Mouse (Mus musculus) liver, embryonic 13.5 days (tissue): ENCODE measurements around the gene Prl8a9. TPM values are rescaled to one million over a fixed set of nuclear protein-coding genes. Genes with fewer than 3 reads are reported as not detected.

Experiments
- ATAC-seq: fragments of 200-750 bp; cut with Nextera tagmentation; 2 replicates; pipeline ENCODE4 v1.8.0; 2017; ENCODE audit warnings: low read depth, mild to moderate bottlenecking, moderate number of reproducible peaks, moderate library complexity
- DNase-seq: peaks from one replicate; pipeline ENCODE4 v3.0.0; 2022
- H3K27ac ChIP-seq: fragments of 300-500 bp; sonication (generic); 2 replicates; pipeline ENCODE4 v1.5.1; 2015; ENCODE audit warnings: moderate library complexity, mild to moderate bottlenecking, inconsistent platforms
- H3K27me3 ChIP-seq: fragments of 300-500 bp; sonication (generic); 2 replicates; pipeline ENCODE4 v1.6.1; 2015; ENCODE audit warnings: mild to moderate bottlenecking, inconsistent platforms
- H3K36me3 ChIP-seq: fragments of 300-500 bp; sonication (generic); 2 replicates; pipeline ENCODE4 v1.6.1; 2015; ENCODE audit warnings: mild to moderate bottlenecking, inconsistent platforms
- H3K4me1 ChIP-seq: fragments of 300-500 bp; sonication (generic); replicated peaks from 2 replicates; pipeline ENCODE4 v1.6.1; 2015; ENCODE audit warnings: inconsistent platforms
- H3K4me2 ChIP-seq: fragments of 300-500 bp; sonication (generic); 2 replicates; pipeline ENCODE4 v1.6.1; 2015; ENCODE audit warnings: inconsistent platforms, mild to moderate bottlenecking, moderate library complexity
- H3K4me3 ChIP-seq: fragments of 300-500 bp; sonication (generic); replicated peaks from 2 replicates; pipeline ENCODE4 v1.5.1; 2015; ENCODE audit warnings: mild to moderate bottlenecking, inconsistent platforms
- H3K9ac ChIP-seq: fragments of 300-500 bp; sonication (generic); 2 replicates; pipeline ENCODE4 v1.6.1; 2015; ENCODE audit warnings: mild to moderate bottlenecking, inconsistent platforms
- H3K9me3 ChIP-seq: fragments of 300-500 bp; sonication (generic); replicated peaks from 2 replicates; pipeline ENCODE4 v1.6.1; 2016; ENCODE audit warnings: inconsistent platforms
- WGBS: fragments of 180-500 bp; shearing (Covaris S2); methylation state at CpG from one replicate; pipeline ENCODE4 v1.1.7; 2015; ENCODE audit not compliant: insufficient replicate concordance; 5-methylcytosine and 5-hydroxymethylcytosine counted together
- polyA plus RNA-seq: library from polyadenylated mRNA; unstranded; fragments of >200 nt; fragmentation: Nextera tagmentation; extraction: Ambion mirVana; gene quantifications from 2 replicates; pipeline ENCODE4 v1.2.1, GENCODE M21; 2015

Prl8a9 gene
- not detected in 2 replicates for polyA plus RNA-seq

DNA sequence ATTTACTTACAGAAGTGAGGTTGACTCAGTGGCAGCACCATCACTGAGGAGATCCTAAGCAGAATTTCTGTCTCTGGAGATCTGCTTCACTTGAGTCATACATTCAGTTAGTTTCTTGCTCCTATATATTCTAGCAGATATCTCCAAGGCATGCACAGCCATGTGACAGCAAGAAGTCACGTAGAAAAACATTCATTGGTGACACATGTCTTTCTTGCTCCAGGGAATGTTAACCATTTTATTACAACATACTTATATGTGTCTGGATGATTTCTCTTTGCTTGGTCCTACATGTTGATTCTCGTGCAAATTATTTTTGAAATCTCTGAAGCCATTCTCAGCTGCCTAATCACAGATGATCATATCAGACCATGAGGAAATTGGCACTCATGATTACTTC lies at the start of gene Prl8a9:
Gene Prl8a9 (minus strand): TSS at position 101 of the 400 bp plus-strand sequence.
- H3K9ac ChIP-seq, result no peak within 1 kb of the TSS
- DNase-seq, result no peak
- 48% methylated on average over 2 of the region's 2 CpGs for WGBS

GRCm38 (mm10) chr13:27610482-27610881 lies 46.1 kb upstream of the Prl8a9 start, which contains the start of gene Prl7b1:
Prl7b1 (minus strand) TSS chr13:27610582.
- Histone ChIP-seq H3K27ac (no peak within 1 kb of the TSS), H3K9ac (no peak within 1 kb of the TSS), H3K36me3 (no peaks in the 10 kb centered on the region), H3K4me2 (no peak within 1 kb of the TSS), H3K9me3 (no peaks in the 10 kb centered on the region), H3K4me1 (no peaks in the 10 kb centered on the region), H3K27me3 (no peaks in the 10 kb centered on the region), H3K4me3 (no peak within 1 kb of the TSS)
- DNase-seq (no peak), ATAC-seq (no peak)
- 47% methylated on average over 4 of the region's 4 CpGs for WGBS

More for the DNA sequence above, at the start of gene Prl8a9:
- Histone ChIP-seq H3K36me3 (no peaks in the 10 kb centered on the region), H3K4me2 (no peak within 1 kb of the TSS), H3K4me1 (no peaks in the 10 kb centered on the region), H3K4me3 (no peak within 1 kb of the TSS), H3K27me3 (no peaks in the 10 kb centered on the region), H3K9me3 (no peaks in the 10 kb centered on the region), H3K27ac (no peak within 1 kb of the TSS)
- no peak for ATAC-seq

DNA sequence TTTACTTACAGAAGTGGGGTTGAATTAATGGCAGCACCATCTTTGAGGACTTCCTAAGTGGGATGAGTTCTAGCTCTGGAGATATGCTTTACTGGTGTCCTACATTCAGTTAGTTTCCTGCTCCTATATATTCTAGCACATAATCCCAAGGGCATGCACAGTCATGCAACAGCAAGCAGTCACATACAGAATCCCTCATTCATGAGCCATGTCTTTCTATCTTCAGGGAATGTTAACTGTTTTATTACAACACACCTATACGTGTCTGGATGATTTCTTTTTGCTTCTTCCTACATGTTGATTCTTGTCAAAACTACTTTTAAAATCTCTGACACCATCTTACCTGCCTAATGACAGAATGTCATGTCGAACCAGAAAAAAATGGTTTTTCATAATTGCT lies 17.7 kb upstream of the Prl8a9 start, which contains the start of gene Prl8a1:
Gene Prl8a1 (minus strand): TSS at position 101 of the 400 bp plus-strand sequence.
- H3K36me3 ChIP-seq, result no peaks in the 10 kb centered on the region
- no peak within 1 kb of the TSS for H3K27ac ChIP-seq
- DNase-seq, result no peak
- H3K9me3 ChIP-seq, result no peaks in the 10 kb centered on the region
- no peak within 1 kb of the TSS for H3K4me2 ChIP-seq
- no peak within 1 kb of the TSS for H3K4me3 ChIP-seq
- H3K9ac ChIP-seq, result no peak within 1 kb of the TSS
- no peak for ATAC-seq
- no peaks in the 10 kb centered on the region for H3K4me1 ChIP-seq
- no peaks in the 10 kb centered on the region for H3K27me3 ChIP-seq
- WGBS, result 54% methylated on average over 2 of the region's 2 CpGs

DNA sequence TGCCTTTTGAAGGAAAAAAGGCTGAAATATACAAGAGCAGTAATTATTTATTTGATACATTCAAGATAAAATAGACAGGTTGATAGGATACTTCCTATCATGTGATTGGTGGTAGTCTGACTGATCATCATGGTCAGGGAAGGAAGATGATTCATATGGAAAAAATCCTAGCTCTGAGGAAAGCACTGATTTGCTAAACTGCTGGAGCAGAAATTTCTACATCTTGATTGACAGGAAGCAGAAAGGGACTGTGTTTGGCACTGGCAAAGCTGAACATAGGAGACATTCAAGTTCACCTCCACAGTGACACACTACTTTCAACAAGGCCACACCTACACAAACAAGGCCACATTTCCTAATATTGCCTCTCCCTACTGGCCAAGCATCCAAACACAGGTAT lies 11.1 kb downstream of the Prl8a9 start:
- Histone ChIP-seq H3K4me2 (no peak overlapping the region), H3K27ac (no peak overlapping the region), H3K4me1 (no peaks in the 10 kb centered on the region), H3K9ac (no peak overlapping the region), H3K36me3 (no peaks in the 10 kb centered on the region), H3K27me3 (no peaks in the 10 kb centered on the region), H3K9me3 (no peaks in the 10 kb centered on the region), H3K4me3 (no peak overlapping the region)
- ATAC-seq (no peak), DNase-seq (no peak)

GRCm38 (mm10) chr13:27523156-27523555 lies 41.2 kb downstream of the Prl8a9 start:
- H3K4me2 ChIP-seq, result no peak overlapping the region
- WGBS, result 56% methylated on average over 4 of the region's 4 CpGs
- no peaks in the 10 kb centered on the region for H3K4me1 ChIP-seq
- no peak for ATAC-seq
- no peak overlapping the region for H3K4me3 ChIP-seq
- no peak for DNase-seq
- H3K36me3 ChIP-seq, result no peaks in the 10 kb centered on the region
- no peaks in the 10 kb centered on the region for H3K9me3 ChIP-seq
- no peak overlapping the region for H3K9ac ChIP-seq
- no peaks in the 10 kb centered on the region for H3K27me3 ChIP-seq
- H3K27ac ChIP-seq, result no peak overlapping the region

DNA sequence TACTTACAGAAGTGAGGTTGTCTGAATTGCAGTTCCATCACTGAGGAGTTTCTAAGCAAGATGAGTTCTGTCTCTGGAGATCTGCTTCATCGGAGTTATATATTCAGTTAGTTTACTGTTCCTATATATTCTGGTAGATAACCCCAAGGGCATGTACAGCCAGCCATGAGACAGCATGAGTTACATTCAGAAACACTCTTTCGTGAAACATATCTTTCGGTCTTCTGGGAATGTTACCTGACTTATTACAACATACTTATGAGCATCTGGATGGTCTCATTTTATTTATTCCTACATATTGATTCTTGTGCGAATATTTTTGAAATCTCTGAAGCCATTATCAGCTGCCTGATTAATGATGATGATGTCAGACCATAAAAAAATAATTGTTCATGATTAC lies 51.3 kb downstream of the Prl8a9 start, which contains the start of gene Prl8a8:
Gene Prl8a8 (minus strand): TSS at position 101 of the 400 bp plus-strand sequence.
- DNase-seq, result no peak
- Histone ChIP-seq H3K27ac (no peak within 1 kb of the TSS), H3K4me2 (no peak within 1 kb of the TSS), H3K4me3 (no peak within 1 kb of the TSS), H3K4me1 (no peaks in the 10 kb centered on the region), H3K27me3 (no peaks in the 10 kb centered on the region), H3K9ac (no peak within 1 kb of the TSS), H3K36me3 (no peaks in the 10 kb centered on the region), H3K9me3 (no peaks in the 10 kb centered on the region)
- WGBS, result 78% methylated on average over 4 of the region's 4 CpGs
- no peak for ATAC-seq

Other genes with a start within 250 kb of the Prl8a9 start
- not detected in 2 replicates for gene Prl8a2, start 218.9 kb downstream of the Prl8a9 start, polyA plus RNA-seq
- gene Prl2b1, start 173.8 kb downstream of the Prl8a9 start, polyA plus RNA-seq, result not detected in 2 replicates
- not detected in 2 replicates for gene Prl8a6, start 125.9 kb downstream of the Prl8a9 start, polyA plus RNA-seq
- not detected in 2 replicates for gene Prl8a8, start 51.4 kb downstream of the Prl8a9 start, polyA plus RNA-seq
- gene Prl8a1, start 17.6 kb upstream of the Prl8a9 start, polyA plus RNA-seq, result not detected in 2 replicates
- not detected in 2 replicates for gene Prl7b1, start 46.0 kb upstream of the Prl8a9 start, polyA plus RNA-seq
- gene Prl7a1, start 77.9 kb upstream of the Prl8a9 start, polyA plus RNA-seq, result not detected in 2 replicates
- not detected in 2 replicates for gene Prl7a2, start 103.4 kb upstream of the Prl8a9 start, polyA plus RNA-seq
- not detected in 2 replicates for gene Prl7d1, start 152.1 kb upstream of the Prl8a9 start, polyA plus RNA-seq
- gene Prl7c1, start 216.2 kb upstream of the Prl8a9 start, polyA plus RNA-seq, result not detected in 2 replicates
- gene Prl2a1, start 237.0 kb upstream of the Prl8a9 start, polyA plus RNA-seq, result not detected in 2 replicates